Mouse (Mus musculus) MEL-GATA-1-ER (cell line): ENCODE measurements around the gene Gas1.

Source experiments
- DNase-seq: peaks from one replicate; pipeline ENCODE4 v3.0.0-alpha.2; 2012; ENCODE audit warnings: low read depth; ENCODE audit errors: extremely low read depth

Gas1 gene

GRCm38 (mm10) chr13:60177106-60177796 lies at the start of gene Gas1:
Gene Gas1 (minus strand): TSS chr13:60177365.
- no peak for DNase-seq

GRCm38 (mm10) chr13:60226251-60226836 lies 49.2 kb upstream of the Gas1 start:
- DNase-seq, result no peak

GRCm38 (mm10) chr13:60225736-60226135 lies 48.6 kb upstream of the Gas1 start:
- DNase-seq, result no peak

- DNase-seq, result no peak
Measured at GRCm38 (mm10) chr13:60225276-60225675, 48.1 kb upstream of the Gas1 start.

GRCm38 (mm10) chr13:60223797-60224196 lies 46.6 kb upstream of the Gas1 start:
- no peak for DNase-seq

GRCm38 (mm10) chr13:60222336-60222735 lies 45.2 kb upstream of the Gas1 start:
- no peak for DNase-seq

GRCm38 (mm10) chr13:60213896-60214295 lies 36.7 kb upstream of the Gas1 start:
- DNase-seq, result no peak

GRCm38 (mm10) chr13:60207135-60207601 lies 30.0 kb upstream of the Gas1 start:
- no peak for DNase-seq

GRCm38 (mm10) chr13:60204746-60205145 lies 27.6 kb upstream of the Gas1 start:
- DNase-seq, result no peak

- DNase-seq, result no peak
Measured at GRCm38 (mm10) chr13:60193273-60193672, 16.1 kb upstream of the Gas1 start.

- DNase-seq, result no peak
Measured at GRCm38 (mm10) chr13:60189923-60190322, 12.8 kb upstream of the Gas1 start.

- DNase-seq, result no peak
Measured at GRCm38 (mm10) chr13:60188952-60189351, 11.8 kb upstream of the Gas1 start.

GRCm38 (mm10) chr13:60187276-60187675 lies 10.1 kb upstream of the Gas1 start:
- no peak for DNase-seq

- DNase-seq, result no peak
Measured at GRCm38 (mm10) chr13:60182346-60182745, 5.2 kb upstream of the Gas1 start.

GRCm38 (mm10) chr13:60179641-60180040 lies 2.5 kb upstream of the Gas1 start:
- no peak for DNase-seq

- DNase-seq, result no peak
Measured at GRCm38 (mm10) chr13:60178416-60178815, 1.3 kb upstream of the Gas1 start.

- no peak for DNase-seq
Measured at GRCm38 (mm10) chr13:60177797-60178110, 589 bp upstream of the Gas1 start.

- DNase-seq, result no peak
Measured at GRCm38 (mm10) chr13:60176776-60177105, 424 bp downstream of the Gas1 start.

GRCm38 (mm10) chr13:60176136-60176775 lies 909 bp downstream of the Gas1 start:
- DNase-seq, result no peak

GRCm38 (mm10) chr13:60175490-60176135 lies 1.6 kb downstream of the Gas1 start:
- DNase-seq, result no peak

GRCm38 (mm10) chr13:60174953-60175352 lies 2.2 kb downstream of the Gas1 start:
- no peak for DNase-seq
